Mouse (Mus musculus) spleen, adult 2 months (tissue): Measurements from ENCODE around the gene Cbx8.

Experiments
- CTCF ChIP-seq: fragments of 200-500 bp; IDR thresholded peaks from 2 replicates; pipeline ENCODE4 v1.5.1; 2011; ENCODE audit warnings: mild to moderate bottlenecking, inconsistent platforms; ENCODE audit not compliant: insufficient read depth, insufficient read length, insufficient replicate concordance; ENCODE audit errors: extremely low read depth
- POLR2A ChIP-seq: fragments of 200-500 bp; IDR thresholded peaks from 2 replicates; pipeline ENCODE4 v1.6.1; 2011; ENCODE audit warnings: low read depth, low read length, inconsistent platforms

DNA sequence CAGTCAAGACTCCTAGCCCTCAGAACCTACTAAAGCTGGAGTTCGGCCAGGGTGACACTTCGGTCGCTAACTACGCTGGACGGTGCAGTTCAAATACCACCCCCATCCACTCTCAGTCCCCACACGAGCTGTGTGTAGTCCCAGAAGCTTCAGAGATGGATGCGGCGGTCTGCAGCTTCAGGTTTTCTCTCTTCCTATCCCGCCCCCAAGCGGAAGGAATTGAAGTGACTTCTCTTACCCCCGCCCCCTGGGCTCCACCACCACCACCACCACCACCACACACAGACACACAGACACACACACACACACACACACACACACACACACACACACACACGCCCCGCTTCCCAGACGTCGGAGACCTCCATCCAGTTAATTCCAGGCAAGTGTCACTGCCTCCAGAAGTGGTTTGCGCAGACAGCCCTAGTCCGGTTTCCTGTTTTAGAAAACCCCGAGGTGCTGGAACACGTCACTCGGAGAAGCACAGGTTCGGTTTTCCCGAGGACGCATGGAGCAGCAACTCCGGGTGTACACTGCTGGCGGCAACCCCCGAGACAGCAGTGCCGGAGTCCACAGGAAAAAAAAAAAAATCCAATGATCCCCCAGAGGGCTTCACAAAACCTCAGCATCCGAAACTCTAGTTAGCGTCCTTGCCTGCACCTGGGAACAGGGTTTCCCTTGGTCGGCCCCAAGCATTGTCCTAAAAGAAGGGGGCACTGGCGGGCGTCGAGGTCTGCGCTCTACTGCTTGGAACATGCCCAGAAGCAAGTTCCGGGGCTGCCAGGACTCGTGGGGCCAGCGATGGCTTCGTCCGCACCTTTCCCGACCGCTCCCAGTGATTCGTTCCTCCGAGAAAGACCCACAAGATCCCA lies 6.7 kb upstream of the Cbx8 start:
- TF ChIP-seq CTCF: no peak
- no peak for TF ChIP-seq POLR2A
